ENCODE assay signal across 27 mouse cellular contexts in the genomic region with DNA sequence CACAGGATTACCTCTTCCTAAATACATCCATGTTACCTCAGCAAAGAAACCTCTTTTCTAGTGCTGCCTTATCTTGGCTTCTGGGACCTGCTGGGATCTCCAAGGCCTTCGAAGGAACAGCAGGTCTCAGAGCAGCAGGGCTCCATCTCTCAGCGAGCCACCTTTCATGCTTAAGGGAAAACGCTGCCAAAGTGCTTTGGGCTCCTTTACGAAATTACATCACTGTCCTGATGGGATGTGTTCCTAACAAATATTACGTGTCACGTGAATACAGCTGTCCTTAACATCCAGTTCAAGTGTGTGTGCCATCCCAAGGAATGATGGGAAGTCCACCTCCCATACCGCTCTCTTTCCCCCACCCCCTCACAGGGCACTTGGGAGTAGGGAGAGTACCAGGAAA. TPM values are rescaled to one million over a fixed set of nuclear protein-coding genes. Genes with fewer than 3 reads are reported as not detected.
DNase-seq lines count a peak whose midpoint lies in the region; ATAC-seq and TF ChIP-seq lines count a peak whose summit lies in the region.
"Had no signal": no experiment of that assay in that cellular context is flagged by ENCODE, and none has a peak within 500 bp of the region (broad histone marks: within the 10 kb centered on the region; RNA-seq: fewer than 3 reads in every experiment).

No protein-coding gene starts in this region.

- no peak for ATAC-seq in liver, embryonic 12.5 days
- no peak for ATAC-seq in liver, postnatal 0 days
- ATAC-seq: activated CD4-positive, CD25-positive, alpha-beta regulatory T cell, adult 4 months; forebrain, embryonic 16.5 days; hindbrain, postnatal 0 days; intestine, embryonic 15.5 days had no signal

- peak overlapping the region; percentile 68 for H3K27ac ChIP-seq in left cerebral cortex, adult 2 months
- peak overlapping the region; percentile 85 for H3K27ac ChIP-seq in liver, embryonic 12.5 days
- H3K27ac ChIP-seq in liver, postnatal 0 days (ENCODE audit: low read depth) = peak overlapping the region; percentile 98
- H3K27ac ChIP-seq: embryonic facial prominence, embryonic 12.5 days; hindbrain, postnatal 0 days; intestine, embryonic 15.5 days; kidney, postnatal 0 days; limb, embryonic 15.5 days; midbrain, embryonic 12.5 days had no signal

- DNase-seq in cerebellum, postnatal 25 days = peak; percentile 44 to 56
- DNase-seq in cerebellum, adult 9-10 months = no peak
- no peak for DNase-seq in left cerebral cortex, adult 2 months (ENCODE audit: extremely low spot score in 1 of 2, low spot score in 2 of 2)
- no peak for DNase-seq in left cerebral cortex, adult 11 months (ENCODE audit: low spot score)
- no peak for DNase-seq in liver, postnatal 0 days
- no peak for DNase-seq in kidney, postnatal 4 days
- DNase-seq: adrenal gland, adult 2 months; adrenal gland, postnatal 36 days; embryo, embryonic 11 days; gastrocnemius, adult 2 months; gastrocnemius, postnatal 36 days; heart, postnatal 14 days; kidney, adult 8-10 months; left cerebral cortex, postnatal 4 days; lung, postnatal 4 days; thymus, adult 2 months; thymus, postnatal 36 days had no signal

- H3K27me3 ChIP-seq in liver, embryonic 12.5 days (replicated peaks) = peaks cover 12% of the 10 kb centered on the region; the same call in 1 of the 2 replicates
- 0 out of 2 replicates have a peak, but pooled peaks cover 6% of the 10 kb centered on the region for H3K27me3 ChIP-seq in liver, postnatal 0 days (ENCODE audit: insufficient read depth, low read length)

- no peak for TF ChIP-seq CTCF in left cerebral cortex, adult 2 months (IDR thresholded peaks at IDR 0.05)
- TF ChIP-seq CTCF in liver, postnatal 0 days (IDR thresholded peaks at IDR 0.05; ENCODE audit: low read depth) = no peak

- H3K9me3 ChIP-seq in liver, embryonic 12.5 days (replicated peaks) = no peaks in the 10 kb centered on the region
- H3K9me3 ChIP-seq in liver, postnatal 0 days (ENCODE audit: low read length) = no peaks in the 10 kb centered on the region
- H3K9me3 ChIP-seq: embryonic facial prominence, embryonic 12.5 days; intestine, embryonic 15.5 days; limb, embryonic 15.5 days; midbrain, embryonic 12.5 days had no signal

- peaks cover 74% of the 10 kb centered on the region for H3K4me1 ChIP-seq in liver, embryonic 12.5 days
- peaks cover 47% of the 10 kb centered on the region for H3K4me1 ChIP-seq in liver, postnatal 0 days (ENCODE audit: insufficient read depth)

- intact Hi-C loops in left cerebral cortex, adult 2 months (cut with DNase I) = no loop called here

- H3K36me3 ChIP-seq in liver, embryonic 12.5 days = peaks cover 41% of the 10 kb centered on the region
- no peaks in the 10 kb centered on the region for H3K36me3 ChIP-seq in liver, postnatal 0 days (replicated peaks; ENCODE audit: insufficient read depth, low read length)
- H3K36me3 ChIP-seq: embryonic facial prominence, embryonic 12.5 days; intestine, embryonic 15.5 days; limb, embryonic 15.5 days; midbrain, embryonic 12.5 days had no signal

- peak overlapping the region; percentile 99; the same call in 1 of the 2 replicates for H3K9ac ChIP-seq in liver, embryonic 12.5 days
- H3K9ac ChIP-seq in liver, postnatal 0 days (replicated peaks) = peak overlapping the region; percentile 35; the same call in 1 of the 2 replicates
- H3K9ac ChIP-seq: embryonic facial prominence, embryonic 12.5 days; intestine, embryonic 15.5 days; limb, embryonic 15.5 days; midbrain, embryonic 12.5 days had no signal

- no peak for TF ChIP-seq EP300 in liver, postnatal 0 days (IDR thresholded peaks at IDR 0.05; ENCODE audit: low read depth)

- WGBS in liver, embryonic 12.5 days (ENCODE audit: insufficient replicate concordance) = 73% methylated on average over 7 of the region's 7 CpGs
- 78% methylated on average over 7 of the region's 7 CpGs for WGBS in liver, postnatal 0 days (ENCODE audit: insufficient replicate concordance)

- peak overlapping the region; percentile 97 for H3K4me2 ChIP-seq in liver, embryonic 12.5 days
- H3K4me2 ChIP-seq in liver, postnatal 0 days (ENCODE audit: low read depth, low read length) = peak overlapping the region; percentile 93
- H3K4me2 ChIP-seq: embryonic facial prominence, embryonic 12.5 days; intestine, embryonic 15.5 days; limb, embryonic 15.5 days; midbrain, embryonic 12.5 days had no signal

- H3K4me3 ChIP-seq in left cerebral cortex, adult 2 months = no peak overlapping the region
- H3K4me3 ChIP-seq in liver, embryonic 12.5 days = peak overlapping the region; percentile 96
- peak overlapping the region; percentile 91; the same call in 1 of the 2 replicates for H3K4me3 ChIP-seq in liver, postnatal 0 days (ENCODE audit: low read depth, low read length)
- H3K4me3 ChIP-seq: embryonic facial prominence, embryonic 12.5 days; gastrocnemius, adult 2 months; intestine, embryonic 15.5 days; limb, embryonic 15.5 days; megakaryocyte, embryonic 14.5 days; midbrain, embryonic 12.5 days had no signal

RNA-seq across cellular contexts. Expression of a gene that starts 22.9 kb away (rescaled TPM):
- 10 to 100 TPM; 46.6 to 51.7 TPM for total RNA-seq in left cerebral cortex, adult 2 months (2021)
- polyA plus RNA-seq in liver, embryonic 12.5 days (2016; fragmentation: Nextera tagmentation; extraction: Ambion mirVana) = 29.8 and 32.2 TPM in 2 replicates
- polyA plus RNA-seq in liver, postnatal 0 days (2015; fragmentation: Nextera tagmentation; extraction: Ambion mirVana) = 21.9 and 24.1 TPM in 2 replicates

RNA-seq across cellular contexts. Expression of a gene that starts 31.5 kb away (rescaled TPM):
- total RNA-seq in left cerebral cortex, adult 2 months (2021) = 10 to 100 TPM; 13.9 to 15.6 TPM
- 18.1 and 20.0 TPM in 2 replicates for polyA plus RNA-seq in liver, embryonic 12.5 days (2016; fragmentation: Nextera tagmentation; extraction: Ambion mirVana)
- 20.1 and 21.3 TPM in 2 replicates for polyA plus RNA-seq in liver, postnatal 0 days (2015; fragmentation: Nextera tagmentation; extraction: Ambion mirVana)

Comparison
In these comparisons a context has a peak if more than half of its experiments do, and no peak if none do; other contexts are left out.
1. DNase-seq: peak in cerebellum, postnatal 25 days (2 of 2); none in cerebellum, adult 9-10 months (single experiment), left cerebral cortex, adult 2 months (0 of 2), left cerebral cortex, adult 11 months (single experiment), liver, postnatal 0 days (single experiment) and kidney, postnatal 4 days (0 of 2).
2. Peak in every context shown above with its lines, with median percentiles within 50 percentile points of each other: H3K27ac ChIP-seq.